Mouse (Mus musculus) thymus, adult 2 months (tissue): Measurements from ENCODE around the gene Arntl.

Experiments
- CTCF ChIP-seq: fragments of 200-500 bp; IDR thresholded peaks from 2 replicates; pipeline ENCODE4 v1.5.1; 2012; ENCODE audit warnings: mild to moderate bottlenecking, control low read depth, low read length, moderate library complexity, borderline replicate concordance; ENCODE audit not compliant: control insufficient read depth, poor library complexity, insufficient read depth; ENCODE audit errors: extremely low read depth
- POLR2A ChIP-seq: fragments of 200-500 bp; IDR thresholded peaks from 2 replicates; pipeline ENCODE4 v1.6.1; 2012; ENCODE audit warnings: mild to moderate bottlenecking, low read length, control low read depth, moderate library complexity; ENCODE audit not compliant: control insufficient read depth, poor library complexity, insufficient read depth; ENCODE audit errors: extremely low read depth

DNA sequence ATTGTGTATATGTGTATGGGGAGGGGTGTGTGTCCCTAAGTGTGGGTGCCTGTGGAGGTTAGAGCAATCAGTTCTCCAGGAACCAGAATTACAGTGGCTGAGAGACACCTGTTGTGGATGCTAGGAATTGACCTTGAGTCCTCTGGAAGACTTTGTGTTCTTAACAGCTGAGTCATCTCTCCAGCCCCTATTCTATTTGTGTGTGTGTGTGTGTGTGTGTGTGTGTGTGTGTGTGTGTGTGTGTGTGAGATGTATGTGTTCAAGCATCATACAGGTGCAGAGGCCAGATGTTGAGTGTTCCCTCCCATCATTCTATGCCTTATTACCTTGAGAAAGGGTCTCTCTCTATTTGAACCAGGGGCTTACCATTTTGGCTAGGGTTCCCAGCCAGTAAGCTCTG lies 13.4 kb upstream of the Arntl start:
- TF ChIP-seq POLR2A, result no peak
- TF ChIP-seq CTCF, result no peak
